ENCODE assay signal across 21 mouse cellular contexts in genomic region chr17:9536090-9536489, GRCm38 (mm10).
DNase-seq lines count a peak whose midpoint lies in the region; ATAC-seq and TF ChIP-seq lines count a peak whose summit lies in the region.
"Had no signal": no experiment of that assay in that cellular context is flagged by ENCODE, and none has a peak within 500 bp of the region (broad histone marks: within the 10 kb centered on the region; RNA-seq: fewer than 3 reads in every experiment).

No protein-coding gene starts in this region.

- intact Hi-C loops in heart, postnatal 36 days (cut with DNase I) = no loop called here

- no peaks in the 10 kb centered on the region for H3K36me3 ChIP-seq in hindbrain, embryonic 10.5 days
- H3K36me3 ChIP-seq in hindbrain, embryonic 14.5 days (replicated peaks; ENCODE audit: control insufficient read depth, insufficient read depth) = no peaks in the 10 kb centered on the region
- no peaks in the 10 kb centered on the region for H3K36me3 ChIP-seq in neural tube, embryonic 11.5 days (ENCODE audit: control insufficient read depth, insufficient read depth, low read length)
- H3K36me3 ChIP-seq in forebrain, postnatal 0 days (ENCODE audit: insufficient read depth) = no peaks in the 10 kb centered on the region
- no peaks in the 10 kb centered on the region for H3K36me3 ChIP-seq in neural tube, embryonic 13.5 days
- H3K36me3 ChIP-seq: G1E; heart, embryonic 13.5 days; kidney, embryonic 15.5 days had no signal

- peaks cover 9% of the 10 kb centered on the region; the same call in 1 of the 2 replicates for H3K4me1 ChIP-seq in hindbrain, embryonic 10.5 days (replicated peaks)
- H3K4me1 ChIP-seq in hindbrain, embryonic 14.5 days (replicated peaks; ENCODE audit: control insufficient read depth, insufficient read depth, low read length) = 0 out of 2 replicates have a peak, but pooled peaks cover 9% of the 10 kb centered on the region
- H3K4me1 ChIP-seq in neural tube, embryonic 11.5 days (ENCODE audit: control insufficient read depth, insufficient read depth, low read length) = no peaks in the 10 kb centered on the region
- no peaks in the 10 kb centered on the region for H3K4me1 ChIP-seq in forebrain, postnatal 0 days (ENCODE audit: insufficient read depth)
- H3K4me1 ChIP-seq in neural tube, embryonic 13.5 days (replicated peaks) = peaks cover 12% of the 10 kb centered on the region
- H3K4me1 ChIP-seq: heart, embryonic 13.5 days; kidney, embryonic 15.5 days had no signal

- no peak overlapping the region for H3K9ac ChIP-seq in hindbrain, embryonic 14.5 days
- H3K9ac ChIP-seq in neural tube, embryonic 11.5 days (ENCODE audit: low read length) = no peak overlapping the region
- no peak overlapping the region for H3K9ac ChIP-seq in forebrain, postnatal 0 days
- no peak overlapping the region for H3K9ac ChIP-seq in neural tube, embryonic 13.5 days
- H3K9ac ChIP-seq: heart, embryonic 13.5 days; kidney, embryonic 15.5 days; liver, postnatal 0 days had no signal

- no peak overlapping the region for H3K4me2 ChIP-seq in hindbrain, embryonic 14.5 days (replicated peaks)
- no peak overlapping the region for H3K4me2 ChIP-seq in neural tube, embryonic 11.5 days (ENCODE audit: low read depth)
- H3K4me2 ChIP-seq in forebrain, postnatal 0 days (ENCODE audit: low read depth) = no peak overlapping the region
- no peak overlapping the region for H3K4me2 ChIP-seq in neural tube, embryonic 13.5 days
- H3K4me2 ChIP-seq: heart, embryonic 13.5 days; kidney, embryonic 15.5 days had no signal

- 64% methylated on average over 4 of the region's 4 CpGs for WGBS in hindbrain, embryonic 10.5 days
- WGBS in hindbrain, embryonic 14.5 days = 33% methylated on average over 4 of the region's 4 CpGs
- 55% methylated on average over 4 of the region's 4 CpGs for WGBS in neural tube, embryonic 11.5 days
- WGBS in forebrain, postnatal 0 days = 9% methylated on average over 4 of the region's 4 CpGs
- 24% methylated on average over 4 of the region's 4 CpGs for WGBS in neural tube, embryonic 13.5 days

- no peak; the same call in 1 of the 2 replicates for ATAC-seq in hindbrain, embryonic 14.5 days (ENCODE audit: low FRiP score)
- ATAC-seq in neural tube, embryonic 11.5 days (ENCODE audit: insufficient read depth, low FRiP score, low TSS enrichment) = peak; percentile 41; the same call in 1 of the 2 replicates
- peak; percentile 23; the same call in 1 of the 2 replicates for ATAC-seq in forebrain, postnatal 0 days
- peak; percentile 50 for ATAC-seq in neural tube, embryonic 13.5 days (ENCODE audit: low read depth)
- ATAC-seq: intestine, postnatal 0 days; liver, postnatal 0 days had no signal

- no peaks in the 10 kb centered on the region for H3K9me3 ChIP-seq in hindbrain, embryonic 10.5 days
- peaks cover 4% of the 10 kb centered on the region; the same call in 1 of the 2 replicates for H3K9me3 ChIP-seq in hindbrain, embryonic 14.5 days (ENCODE audit: control insufficient read depth, low read length)
- H3K9me3 ChIP-seq in neural tube, embryonic 11.5 days (ENCODE audit: control insufficient read depth, low read length) = no peaks in the 10 kb centered on the region
- no peaks in the 10 kb centered on the region for H3K9me3 ChIP-seq in forebrain, postnatal 0 days (ENCODE audit: low read length)
- no peaks in the 10 kb centered on the region for H3K9me3 ChIP-seq in neural tube, embryonic 13.5 days
- H3K9me3 ChIP-seq: G1E; heart, embryonic 13.5 days; kidney, embryonic 15.5 days had no signal

- H3K27ac ChIP-seq in hindbrain, embryonic 10.5 days = 0 out of 2 replicates have a peak overlapping the region, but pooled peaks have one; percentile 29
- no peak overlapping the region for H3K27ac ChIP-seq in hindbrain, embryonic 14.5 days
- no peak overlapping the region for H3K27ac ChIP-seq in neural tube, embryonic 11.5 days (ENCODE audit: low read depth, low read length)
- no peak overlapping the region for H3K27ac ChIP-seq in forebrain, postnatal 0 days (ENCODE audit: low read depth, low read length)
- H3K27ac ChIP-seq in neural tube, embryonic 13.5 days (replicated peaks) = no peak overlapping the region
- H3K27ac ChIP-seq: heart, embryonic 13.5 days; kidney, embryonic 15.5 days had no signal

- H3K4me3 ChIP-seq in hindbrain, embryonic 10.5 days = no peak overlapping the region
- no peak overlapping the region for H3K4me3 ChIP-seq in hindbrain, embryonic 14.5 days (replicated peaks; ENCODE audit: low read length)
- H3K4me3 ChIP-seq in neural tube, embryonic 11.5 days (ENCODE audit: low read depth, low read length) = no peak overlapping the region
- no peak overlapping the region for H3K4me3 ChIP-seq in forebrain, postnatal 0 days (ENCODE audit: low read depth, low read length)
- H3K4me3 ChIP-seq in neural tube, embryonic 13.5 days = no peak overlapping the region
- H3K4me3 ChIP-seq: heart, embryonic 13.5 days; kidney, embryonic 15.5 days had no signal

- no peak for TF ChIP-seq CTCF in forebrain, postnatal 0 days (IDR thresholded peaks at IDR 0.05; ENCODE audit: low read depth)

- DNase-seq in hindbrain, embryonic 10.5 days (ENCODE audit: low spot score) = no peak
- DNase-seq in hindbrain, embryonic 14.5 days (ENCODE audit: low spot score) = no peak
- no peak for DNase-seq in neural tube, embryonic 11.5 days (ENCODE audit: low spot score)
- DNase-seq in neural tube, embryonic 10.5 days (ENCODE audit: extremely low spot score, low spot score) = no peak
- no peak for DNase-seq in forebrain, postnatal 0 days
- no peak for DNase-seq in left cerebral cortex, adult 18-20 months (ENCODE audit: low spot score in 2 of 2)
- DNase-seq in heart, postnatal 36 days = no peak
- DNase-seq: cerebellum, adult 8-10 months; gastrocnemius, postnatal 10 days; heart, adult 18-20 months; heart, postnatal 4 days; liver; liver, postnatal 0 days; lung, postnatal 10 days; right cerebral cortex, postnatal 4 days; thymus, adult 2 months had no signal

- no peaks in the 10 kb centered on the region for H3K27me3 ChIP-seq in hindbrain, embryonic 10.5 days (ENCODE audit: insufficient read depth, poor library complexity, severe bottlenecking)
- H3K27me3 ChIP-seq in hindbrain, embryonic 14.5 days (ENCODE audit: control insufficient read depth, insufficient read depth, low read length) = no peaks in the 10 kb centered on the region
- H3K27me3 ChIP-seq in neural tube, embryonic 11.5 days (ENCODE audit: control insufficient read depth, insufficient read depth, low read length) = no peaks in the 10 kb centered on the region
- no peaks in the 10 kb centered on the region for H3K27me3 ChIP-seq in forebrain, postnatal 0 days (ENCODE audit: insufficient read depth, low read length)
- H3K27me3 ChIP-seq in neural tube, embryonic 13.5 days = no peaks in the 10 kb centered on the region
- H3K27me3 ChIP-seq: heart, embryonic 13.5 days; kidney, embryonic 15.5 days had no signal
